Mouse (Mus musculus): ENCODE measurements around the gene Atp2c1. TPM values are rescaled to one million over a fixed set of nuclear protein-coding genes. Genes with fewer than 3 reads are reported as not detected.

Gene Atp2c1
- total and polyA plus RNA-seq, 3 experiments, result 45.8 to 60.7 (median 51.7) TPM

DNA sequence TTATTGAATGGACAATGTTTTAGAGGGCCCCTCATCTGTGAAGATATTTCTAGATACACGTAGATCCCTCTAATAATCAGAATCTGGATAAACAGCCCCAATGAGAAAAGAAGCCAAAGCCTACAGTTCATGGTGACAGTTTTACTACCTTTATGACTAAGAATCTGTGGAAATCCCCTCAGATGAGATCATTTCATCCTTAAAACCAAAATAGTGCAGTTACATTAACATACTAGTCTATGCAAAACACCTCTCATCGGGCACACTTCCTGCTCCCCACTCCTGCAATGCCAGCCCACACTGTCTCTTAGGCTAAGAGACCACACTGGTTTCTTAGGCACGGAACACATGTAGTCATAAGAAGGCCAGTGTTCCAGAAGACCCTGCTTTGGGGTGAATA lies 158.5 kb downstream of the Atp2c1 start:
- no peaks in the 10 kb centered on the region for H3K9me3 ChIP-seq (replicated peaks; ENCODE audit: low read length)
- no peaks in the 10 kb centered on the region for H3K79me2 ChIP-seq (replicated peaks; ENCODE audit: control insufficient read depth, extremely low read depth, insufficient read depth, poor library complexity, severe bottlenecking)
- H3K36me3 ChIP-seq (replicated peaks in 1 of 2; ENCODE audit: control insufficient read depth in 1 of 2, insufficient read depth in 1 of 2, low read length in 1 of 2), result no peaks in the 10 kb centered on the region
- peak overlapping the region; percentile 61; the same call in 1 of the 2 replicates for H3K9ac ChIP-seq (ENCODE audit: insufficient read depth, low read depth)
- H3K27me3 ChIP-seq (replicated peaks), result no peaks in the 10 kb centered on the region
- peak overlapping the region; percentile 91 for H3K27ac ChIP-seq (ENCODE audit: insufficient read depth, low read depth)
- in situ Hi-C loops (cut with MboI; ENCODE audit: low pct_ligation_motif_present, low pct_unique_long_range_greater_than_20kb, low sequenced_read_pairs), result loop anchor here (10.0 kb wide), 1 partner anchor 64 kb away; no protein-coding TSS in a partner anchor
- no peak for TF ChIP-seq MAZ (IDR thresholded peaks at IDR 0.05; ENCODE audit: low read depth, low read length)
- peak; percentile 23; the same call in 1 of the 2 replicates for TF ChIP-seq MAFK (IDR thresholded peaks at IDR 0.05; ENCODE audit: insufficient replicate concordance, low read length)
- TF ChIP-seq ETS1 (conservative IDR thresholded peaks at IDR 0.05; ENCODE audit: low read depth, low read length), result peak; percentile 97
- peak; percentile 82 for TF ChIP-seq ELF1 (IDR thresholded peaks at IDR 0.05; ENCODE audit: low read depth, low read length)
- TF ChIP-seq IRF4 (IDR thresholded peaks at IDR 0.05; ENCODE audit: low read depth, low read length), result peak; percentile 96
- TF ChIP-seq TCF12 (IDR thresholded peaks at IDR 0.05; ENCODE audit: low read depth, low read length), result peak; percentile 81
- no peak for TF ChIP-seq E2F4 (IDR thresholded peaks at IDR 0.05; ENCODE audit: insufficient replicate concordance, low read depth, low read length)
- TF ChIP-seq GABPA (IDR thresholded peaks at IDR 0.05; ENCODE audit: insufficient replicate concordance, low read depth, low read length), result no peak
- peak; percentile 77; the same call in 1 of the 2 replicates for TF ChIP-seq BHLHE40 (IDR thresholded peaks at IDR 0.05; ENCODE audit: low read depth, low read length)
- TF ChIP-seq POLR2A (IDR thresholded peaks at IDR 0.05; ENCODE audit: low read depth, low read length), result peak; percentile 62
- TF ChIP-seq ZKSCAN1 (IDR thresholded peaks at IDR 0.05; ENCODE audit: borderline replicate concordance, low read depth, low read length), result no peak
- peak; percentile 92 for TF ChIP-seq MYC (IDR thresholded peaks at IDR 0.05; ENCODE audit: low read depth, low read length)
- peak; percentile 60 for TF ChIP-seq MAX (IDR thresholded peaks at IDR 0.05; ENCODE audit: low read length)
- no peak for TF ChIP-seq NRF1 (IDR thresholded peaks at IDR 0.05; ENCODE audit: low read depth, low read length)
- TF ChIP-seq PAX5 (IDR thresholded peaks at IDR 0.05; ENCODE audit: low read length), result no peak
- peak; percentile 96 for TF ChIP-seq EP300 (IDR thresholded peaks at IDR 0.05; ENCODE audit: low read length)
- peak; percentile 100 for TF ChIP-seq JUN (IDR thresholded peaks at IDR 0.05; ENCODE audit: insufficient read depth, low read depth, low read length)
- TF ChIP-seq JUND (conservative IDR thresholded peaks at IDR 0.05; ENCODE audit: low read depth, low read length), result peak; percentile 100
- TF ChIP-seq MEF2A (IDR thresholded peaks at IDR 0.05; ENCODE audit: borderline replicate concordance, low read depth, low read length), result peak; percentile 98
- peaks cover 34 to 52% of the 10 kb centered on the region in 2 experiments for H3K4me1 ChIP-seq (ENCODE audit: control insufficient read depth in 1 of 2, insufficient read depth in 2 of 2)
- dilution Hi-C loops (cut with MboI; ENCODE audit: extremely low pct_ligation_motif_present, extremely low pct_unique_long_range_greater_than_20kb, low sequenced_read_pairs), result no loop called here
- H3K4me3 ChIP-seq (replicated peaks in 1 of 3; ENCODE audit: low read depth in 2 of 3, low read length in 2 of 3, poor library complexity in 1 of 3), result no peak overlapping the region
- peak overlapping the region; percentile 62 for H3K4me2 ChIP-seq (ENCODE audit: insufficient read depth, low read depth, poor library complexity, severe bottlenecking)
- peak; percentile 91 for DNase-seq (ENCODE audit: extremely low read depth)

GRCm38 (mm10) chr9:105366199-105366598 lies 160.9 kb downstream of the Atp2c1 start:
- dilution Hi-C loops (cut with MboI; ENCODE audit: extremely low pct_ligation_motif_present, extremely low pct_unique_long_range_greater_than_20kb, low sequenced_read_pairs), result no loop called here
- Histone ChIP-seq H3K4me1 (ENCODE audit: control insufficient read depth in 1 of 2, insufficient read depth in 2 of 2) (peaks cover 39 to 61% of the 10 kb centered on the region in 2 experiments), H3K27me3 (replicated peaks) (no peaks in the 10 kb centered on the region), H3K4me3 (replicated peaks in 1 of 3; ENCODE audit: low read depth in 2 of 3, low read length in 2 of 3, poor library complexity in 1 of 3) (no peak overlapping the region), H3K4me2 (ENCODE audit: insufficient read depth, low read depth, poor library complexity, severe bottlenecking) (peak overlapping the region; percentile 25; the same call in 1 of the 2 replicates), H3K36me3 (replicated peaks in 1 of 2; ENCODE audit: control insufficient read depth in 1 of 2, insufficient read depth in 1 of 2, low read length in 1 of 2) (no peaks in the 10 kb centered on the region), H3K79me2 (replicated peaks; ENCODE audit: control insufficient read depth, extremely low read depth, insufficient read depth, poor library complexity, severe bottlenecking) (no peaks in the 10 kb centered on the region), H3K9ac (ENCODE audit: insufficient read depth, low read depth) (0 out of 2 replicates have a peak overlapping the region, but pooled peaks have one; percentile 34), H3K27ac (ENCODE audit: insufficient read depth, low read depth) (peak overlapping the region; percentile 86), H3K9me3 (replicated peaks; ENCODE audit: low read length) (no peaks in the 10 kb centered on the region)
- peak; percentile 61 for DNase-seq (ENCODE audit: extremely low read depth)
- in situ Hi-C loops (cut with MboI; ENCODE audit: low pct_ligation_motif_present, low pct_unique_long_range_greater_than_20kb, low sequenced_read_pairs), result loop anchor here (10.0 kb wide), 1 partner anchor 61 kb away; no protein-coding TSS in a partner anchor
- TF ChIP-seq MYC (IDR thresholded peaks at IDR 0.05; ENCODE audit: low read depth, low read length), result 0 out of 2 replicates have a peak, but pooled peaks have one; percentile 38
- no peak for TF ChIP-seq JUND (conservative IDR thresholded peaks at IDR 0.05; ENCODE audit: low read depth, low read length)
- no peak for TF ChIP-seq TCF12 (IDR thresholded peaks at IDR 0.05; ENCODE audit: low read depth, low read length)
- no peak for TF ChIP-seq GABPA (IDR thresholded peaks at IDR 0.05; ENCODE audit: insufficient replicate concordance, low read depth, low read length)
- TF ChIP-seq POLR2AphosphoS2 (IDR thresholded peaks at IDR 0.05; ENCODE audit: low read depth, low read length), result no peak
- no peak for TF ChIP-seq NRF1 (IDR thresholded peaks at IDR 0.05; ENCODE audit: low read depth, low read length)
- peak; percentile 55; the same call in 1 of the 2 replicates for TF ChIP-seq IRF4 (IDR thresholded peaks at IDR 0.05; ENCODE audit: low read depth, low read length)
- no peak for TF ChIP-seq USF2 (conservative IDR thresholded peaks at IDR 0.05; ENCODE audit: low read depth, low read length)
- no peak for TF ChIP-seq MXI1 (IDR thresholded peaks at IDR 0.05; ENCODE audit: low read depth, low read length)
- TF ChIP-seq RCOR1 (conservative IDR thresholded peaks at IDR 0.05; ENCODE audit: low read depth, low read length), result no peak
- TF ChIP-seq E2F4 (IDR thresholded peaks at IDR 0.05; ENCODE audit: insufficient replicate concordance, low read depth, low read length), result no peak
- peak; percentile 7; the same call in 1 of the 2 replicates for TF ChIP-seq EP300 (IDR thresholded peaks at IDR 0.05; ENCODE audit: low read length)
- no peak for TF ChIP-seq MAX (IDR thresholded peaks at IDR 0.05; ENCODE audit: low read length)
- TF ChIP-seq ZC3H11A (IDR thresholded peaks at IDR 0.05; ENCODE audit: low read depth, low read length), result no peak
- TF ChIP-seq NELFE (IDR thresholded peaks at IDR 0.05; ENCODE audit: low read depth, low read length), result no peak
- TF ChIP-seq JUN (IDR thresholded peaks at IDR 0.05; ENCODE audit: insufficient read depth, low read depth, low read length), result peak; percentile 6; the same call in 1 of the 2 replicates
- no peak for TF ChIP-seq ZNF384 (IDR thresholded peaks at IDR 0.05; ENCODE audit: low read depth, low read length)
- 0 out of 2 replicates have a peak, but pooled peaks have one; percentile 4 for TF ChIP-seq SIN3A (IDR thresholded peaks at IDR 0.05; ENCODE audit: low read length)
- TF ChIP-seq MEF2A (IDR thresholded peaks at IDR 0.05; ENCODE audit: borderline replicate concordance, low read depth, low read length), result no peak
- no peak for TF ChIP-seq ZKSCAN1 (IDR thresholded peaks at IDR 0.05; ENCODE audit: borderline replicate concordance, low read depth, low read length)
- no peak for TF ChIP-seq MAZ (IDR thresholded peaks at IDR 0.05; ENCODE audit: low read depth, low read length)
- TF ChIP-seq ETS1 (conservative IDR thresholded peaks at IDR 0.05; ENCODE audit: low read depth, low read length), result peak; percentile 71; the same call in 1 of the 2 replicates
